Mouse (Mus musculus) heart, adult 11 months (tissue): Measurements from ENCODE around the gene Psmd6.
A peak's percentile ranks its signal among the peaks of the same experiment; 100 is the strongest.

Experiments
- DNase-seq: peaks from one replicate; pipeline ENCODE4 v3.0.0; 2022

Psmd6 gene

DNA sequence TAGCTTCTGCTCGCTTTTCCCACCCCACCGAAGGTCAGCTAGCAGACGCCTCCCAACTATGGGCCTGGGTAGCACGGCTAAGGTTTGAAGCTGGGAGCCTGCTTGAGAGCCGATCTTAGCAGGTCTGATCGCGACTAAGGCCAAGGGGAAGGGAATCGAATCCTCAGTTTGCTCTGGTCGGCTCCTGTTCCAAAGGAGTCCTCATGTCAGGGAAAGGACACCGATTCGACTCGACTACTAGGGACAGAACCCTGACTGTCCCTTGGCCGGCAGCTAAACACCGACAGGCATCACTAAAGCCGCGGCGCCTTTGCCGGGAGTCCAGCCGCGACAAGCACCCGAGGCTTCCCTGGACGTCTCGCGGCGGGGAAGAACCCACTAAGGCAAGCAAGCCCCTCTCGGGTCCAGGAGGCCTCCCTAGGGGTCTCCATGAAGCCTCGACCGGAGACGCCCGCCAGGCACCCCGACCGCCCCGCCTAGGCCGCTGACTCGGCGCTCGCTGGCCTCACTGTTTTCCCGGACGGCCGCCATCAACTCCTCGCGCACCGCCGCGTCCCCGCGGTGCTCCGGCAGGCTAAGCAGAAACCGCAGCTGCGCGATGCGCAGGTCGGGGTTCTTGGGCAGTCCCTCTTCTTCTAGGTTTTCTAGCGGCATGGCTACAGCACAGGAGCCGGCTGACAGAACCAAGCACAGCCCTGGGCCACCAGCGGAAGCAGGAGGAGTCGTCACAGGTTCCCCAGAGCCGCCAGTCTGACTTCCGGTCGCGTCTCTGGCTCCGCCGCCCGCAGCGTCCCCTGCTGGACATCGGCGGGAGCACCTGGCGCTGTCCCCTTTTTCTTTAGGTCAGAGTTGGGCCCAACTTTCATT, at the start of gene Psmd6:
Gene Psmd6 (minus strand): TSS at position 755 of the 867 bp plus-strand sequence.
- peak; percentile 98 for DNase-seq

DNA sequence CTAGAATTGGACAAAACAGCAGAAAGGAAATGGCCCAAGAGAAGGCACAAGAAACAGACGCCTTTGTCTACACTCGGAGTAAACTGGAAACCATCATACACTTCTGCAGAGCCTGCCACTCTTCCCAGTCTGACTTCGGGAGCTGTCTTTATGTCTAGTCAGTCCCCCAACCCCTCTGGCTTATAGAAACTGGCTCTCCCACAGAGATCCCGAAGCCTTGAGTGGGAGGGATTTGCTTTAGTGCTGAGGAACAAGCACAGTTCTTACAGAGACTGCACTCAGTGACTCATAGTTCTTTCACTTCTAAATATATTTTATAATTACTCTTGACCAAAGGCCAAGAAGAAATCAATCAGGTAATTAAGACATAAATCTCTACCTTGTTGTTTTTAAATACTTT, 10.1 kb downstream of the Psmd6 start:
- peak; percentile 53 for DNase-seq

DNA sequence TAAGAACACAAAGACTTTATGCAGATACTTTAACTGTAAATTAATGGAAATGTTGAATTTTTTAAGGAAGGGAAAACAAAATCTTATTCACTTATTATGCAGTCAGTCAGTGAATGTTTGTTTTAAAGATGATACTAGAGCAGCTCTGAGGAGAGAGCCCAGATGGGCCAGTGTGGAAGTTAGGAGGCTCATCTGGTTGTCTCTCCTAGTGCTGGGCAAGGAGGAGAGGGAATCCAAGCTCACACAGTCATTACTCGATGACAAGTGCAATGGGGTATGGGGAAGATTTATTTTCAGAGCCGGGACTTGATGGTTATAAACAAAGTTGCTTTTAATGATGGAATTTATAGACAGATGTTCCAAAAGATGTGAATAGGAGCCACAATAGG, 15.9 kb downstream of the Psmd6 start:
- DNase-seq = peak; percentile 33

DNA sequence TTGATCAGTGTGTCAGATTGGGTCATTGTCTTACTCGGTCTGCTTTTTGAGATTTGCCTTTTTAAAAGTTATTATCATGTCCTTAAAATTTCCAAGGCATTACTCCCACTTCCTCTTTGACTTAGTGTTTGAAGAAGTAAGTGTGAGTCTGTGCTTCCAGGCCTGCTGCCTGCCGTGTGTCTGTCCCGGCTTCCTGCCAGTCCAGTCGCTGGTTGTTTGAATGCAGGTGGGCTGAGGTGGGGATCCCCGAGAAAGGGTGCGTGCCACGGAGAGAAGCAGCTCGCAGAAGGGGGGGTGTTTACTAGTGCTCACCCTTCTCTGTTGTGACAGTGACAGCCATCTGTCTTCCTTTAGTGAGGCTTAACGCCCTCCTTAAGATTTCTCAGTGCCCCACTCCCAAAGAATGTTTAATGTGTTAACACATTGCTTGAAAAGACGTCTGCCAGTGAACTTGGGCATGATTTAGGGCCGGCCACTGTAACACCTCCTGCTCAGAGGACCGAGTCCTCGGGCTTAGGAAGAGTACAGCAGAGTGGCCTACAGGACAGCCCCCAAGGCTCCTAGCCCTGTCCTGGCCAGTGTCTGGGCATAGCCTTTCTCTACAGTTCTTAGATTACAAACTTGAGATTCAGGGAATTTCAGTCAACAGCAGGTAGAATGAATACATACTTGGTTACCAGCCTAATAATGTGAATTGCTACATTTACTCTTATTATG, 16.4 kb downstream of the Psmd6 start:
- DNase-seq = peak; percentile 80

DNA sequence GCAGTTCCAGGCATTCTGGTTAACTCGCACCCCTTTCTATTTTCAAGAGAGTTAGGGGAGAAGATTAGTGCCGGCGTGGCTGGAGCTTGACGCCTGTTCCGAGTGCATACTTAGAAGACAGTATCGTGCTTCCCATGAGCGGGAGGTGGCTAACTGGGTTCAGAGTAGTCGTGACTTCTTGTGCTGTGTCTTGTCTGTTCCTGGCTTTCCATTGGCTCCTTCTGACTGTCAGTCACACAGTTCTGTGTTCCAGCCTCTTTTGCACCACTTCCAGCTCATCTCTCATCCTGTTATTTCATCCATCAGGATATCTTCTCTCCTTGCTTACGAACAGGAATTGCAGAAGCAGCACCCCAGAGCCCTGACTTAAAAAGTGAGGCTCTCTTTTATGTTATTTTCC, 19.5 kb downstream of the Psmd6 start:
- no peak for DNase-seq

DNA sequence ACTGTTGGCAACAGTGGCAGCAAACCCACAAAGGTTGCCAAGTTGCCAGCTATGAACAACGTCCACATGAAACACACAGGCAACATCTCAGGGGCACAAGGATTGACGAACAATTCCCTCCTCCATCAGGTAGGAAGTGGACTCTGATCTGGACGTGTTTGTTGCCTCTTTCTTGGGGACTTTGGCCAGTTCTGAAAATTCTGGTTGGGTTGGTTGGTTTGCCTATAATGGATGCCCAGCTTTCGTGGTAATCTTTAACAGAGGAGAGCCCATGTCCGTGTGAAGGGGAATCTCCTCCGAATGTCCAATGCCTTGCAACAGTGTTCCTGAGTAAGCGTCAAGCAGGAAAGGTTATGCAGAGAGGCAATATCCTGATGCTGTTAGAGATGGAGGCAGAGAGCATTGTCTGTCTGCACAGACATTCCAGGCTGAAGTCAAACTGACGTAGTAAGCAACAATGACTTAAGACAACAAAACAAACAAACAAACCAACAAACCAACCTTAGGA, 20.0 kb downstream of the Psmd6 start:
- peak; percentile 54 for DNase-seq

DNA sequence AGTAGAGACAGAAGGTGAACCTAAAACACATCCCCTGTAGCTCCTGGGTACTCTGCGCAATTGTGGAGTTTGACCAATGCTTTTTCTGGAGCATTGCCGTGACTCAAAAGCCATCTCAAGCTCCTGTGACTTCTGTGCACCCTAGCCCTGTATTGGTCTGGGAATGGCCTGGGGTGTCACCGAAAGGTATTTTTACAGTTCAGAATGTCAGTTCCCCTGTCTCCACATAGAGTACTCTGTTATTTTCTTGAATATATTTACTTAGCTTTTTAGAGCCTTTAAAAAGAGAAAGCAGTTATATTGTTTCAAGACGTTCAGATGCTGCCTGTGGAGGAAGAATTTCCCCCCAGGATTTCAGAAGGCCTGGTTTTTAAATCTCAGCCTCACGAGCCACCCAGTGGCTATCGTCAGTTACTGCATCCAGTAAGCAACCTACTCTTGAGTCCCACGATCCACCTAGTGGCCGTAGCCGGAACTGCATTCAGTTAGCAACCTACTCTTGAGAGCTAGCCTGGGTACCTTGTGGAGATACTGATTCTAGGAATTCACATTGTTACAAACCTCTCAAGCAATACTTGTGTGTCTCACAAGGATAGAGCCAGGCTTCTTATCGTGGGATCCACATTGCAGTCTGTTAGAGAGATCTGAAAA, 22.3 kb downstream of the Psmd6 start:
- peak; percentile 97 for DNase-seq

DNA sequence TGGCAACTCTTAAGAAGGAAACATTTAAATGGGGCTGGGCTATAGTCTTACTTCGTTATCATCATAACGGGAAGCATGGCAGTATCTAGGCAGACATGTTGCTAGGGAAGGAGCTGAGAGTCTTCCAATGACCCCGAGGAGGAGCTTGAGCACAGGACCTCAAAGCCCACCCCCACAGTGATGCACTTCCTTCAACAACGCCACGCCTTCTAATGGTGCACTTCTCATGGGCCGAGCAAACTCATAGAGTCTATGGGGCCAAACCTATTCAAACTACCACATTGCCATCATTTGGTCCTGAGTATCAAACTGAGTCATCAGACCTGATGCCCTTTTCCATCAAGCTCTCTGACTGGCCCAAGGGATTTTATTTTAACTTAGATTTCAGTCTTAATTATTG, 30.2 kb downstream of the Psmd6 start:
- DNase-seq = peak; percentile 60

DNA sequence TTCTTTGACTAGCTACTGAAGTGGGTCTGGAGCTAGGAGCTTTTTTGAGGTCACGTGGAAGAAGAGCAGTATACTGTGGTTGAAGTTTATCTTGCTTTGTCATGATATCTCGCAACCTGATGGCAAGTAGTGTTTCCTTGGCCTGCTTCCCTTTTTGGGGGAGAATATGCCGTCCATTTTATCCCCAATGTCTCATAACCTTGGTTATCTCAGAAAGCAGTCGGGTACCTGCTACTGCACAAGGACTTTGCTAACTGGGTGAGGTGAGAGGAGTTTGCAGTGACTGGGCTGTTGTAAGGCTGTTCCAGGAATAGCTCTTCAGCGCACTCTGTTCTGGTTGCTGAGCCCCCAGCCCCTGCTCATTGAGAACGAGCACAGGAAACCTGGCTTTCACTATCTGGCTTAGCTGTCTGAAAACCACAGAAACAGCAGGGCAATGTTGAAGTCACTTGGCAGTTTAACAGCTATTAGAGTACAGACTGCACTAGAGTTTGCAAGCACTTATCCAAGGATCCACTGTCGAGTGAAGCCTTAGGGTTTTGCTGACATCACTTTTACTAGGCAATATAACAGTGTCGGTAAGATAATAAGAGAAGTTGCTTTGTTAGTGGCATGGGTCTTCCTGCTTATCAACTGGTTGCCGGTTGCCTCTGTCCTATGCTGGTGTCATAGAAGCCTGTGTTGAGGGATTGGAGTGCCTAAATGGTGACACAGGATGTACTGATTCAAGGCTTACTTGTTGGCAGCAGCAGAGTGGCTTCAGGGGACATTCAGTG, 32.6 kb downstream of the Psmd6 start:
- DNase-seq = peak; percentile 78

DNA sequence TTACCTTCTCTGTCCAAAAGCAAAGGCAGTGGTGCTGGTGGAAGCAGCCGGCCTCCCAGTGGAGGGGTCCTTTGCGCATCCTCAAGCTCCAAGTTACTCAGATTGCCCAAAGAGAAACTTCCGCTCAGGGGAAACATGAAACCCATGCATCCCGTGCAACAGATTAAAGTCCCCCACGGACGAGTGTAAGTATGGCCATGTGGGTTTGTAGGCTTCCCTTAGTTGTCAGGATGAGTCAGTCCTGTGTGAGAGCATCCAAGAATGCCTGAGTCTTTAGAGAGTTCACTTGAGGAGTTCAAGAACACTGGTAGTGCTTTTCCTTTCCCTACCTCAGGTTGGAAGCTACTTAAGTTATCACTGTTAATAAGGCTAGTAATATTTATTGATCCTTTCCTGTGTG, 33.4 kb downstream of the Psmd6 start:
- peak; percentile 88 for DNase-seq

DNA sequence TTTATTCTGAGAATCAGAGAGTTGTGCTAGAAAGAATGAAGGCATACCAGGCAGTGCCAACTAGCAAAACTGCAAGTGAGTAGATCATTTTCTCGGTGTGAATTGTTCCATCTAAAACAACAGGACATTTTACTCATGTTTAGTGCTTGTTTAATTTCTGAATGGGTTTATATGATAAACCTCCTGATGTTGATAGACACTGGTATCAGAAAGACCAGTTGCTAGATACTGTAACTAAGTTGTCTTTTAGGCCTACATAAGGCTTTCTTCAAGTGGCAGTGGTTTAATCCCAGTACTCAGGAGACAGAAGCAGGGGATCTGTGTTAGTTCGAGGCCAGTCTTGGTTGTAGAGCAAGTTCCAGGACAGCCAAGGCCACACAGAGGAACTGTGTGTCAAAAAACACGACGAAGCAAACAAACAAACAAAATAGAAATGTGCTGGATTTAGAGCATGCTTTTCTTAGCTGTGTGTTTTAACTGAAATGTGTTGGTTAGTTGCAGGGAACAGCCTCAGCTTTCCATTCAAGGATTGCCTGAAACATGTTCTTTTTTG, 34.0 kb downstream of the Psmd6 start:
- DNase-seq = peak; percentile 54

DNA sequence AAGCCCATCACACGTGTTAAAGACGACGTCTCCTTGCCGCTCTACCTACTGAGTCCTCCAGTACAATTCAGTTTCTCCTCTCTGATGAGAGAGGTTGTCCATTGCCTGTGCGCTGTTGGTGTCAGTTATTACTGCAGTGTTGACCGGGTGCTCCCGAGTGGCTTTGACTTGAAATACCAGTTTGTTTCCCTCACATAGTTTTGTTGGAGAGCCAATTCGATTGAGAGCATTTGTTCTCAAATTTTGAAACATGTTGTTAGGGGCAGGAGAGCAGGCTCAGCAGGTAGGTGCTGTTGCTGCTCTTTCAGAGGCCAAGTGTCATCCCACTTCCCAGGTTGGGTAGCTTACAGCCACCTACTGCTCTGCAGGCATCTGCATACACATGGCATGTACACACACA, 37.0 kb downstream of the Psmd6 start:
- peak; percentile 65 for DNase-seq

DNA sequence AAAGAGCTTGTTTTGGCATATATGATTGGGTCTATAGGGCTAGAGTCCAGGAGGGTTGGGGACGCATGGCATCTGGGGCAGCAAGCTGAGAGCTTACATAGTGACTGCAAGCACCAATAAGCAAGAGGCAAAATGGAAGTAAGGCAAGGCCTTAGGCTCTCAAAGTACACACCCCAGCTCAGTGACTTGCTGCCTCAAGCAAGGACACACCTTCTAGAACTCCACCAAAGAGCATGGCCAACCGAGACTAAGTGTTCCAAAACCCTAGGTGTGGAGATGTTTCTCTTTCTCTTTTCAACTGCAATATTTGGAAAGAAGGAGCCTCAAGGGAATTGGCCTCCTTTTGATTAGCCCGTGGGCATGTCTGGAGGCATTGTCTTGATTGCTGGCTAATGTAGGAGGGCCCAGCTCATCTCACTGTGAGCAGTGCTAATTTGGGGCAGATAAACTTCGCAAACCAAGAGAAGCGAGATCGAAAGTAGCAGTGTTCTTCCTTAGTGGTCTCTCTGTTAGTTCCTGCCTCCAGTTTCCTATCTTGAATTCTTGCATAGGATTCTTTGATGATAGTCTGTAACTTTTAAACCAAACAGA, 40.1 kb downstream of the Psmd6 start:
- peak; percentile 79 for DNase-seq

DNA sequence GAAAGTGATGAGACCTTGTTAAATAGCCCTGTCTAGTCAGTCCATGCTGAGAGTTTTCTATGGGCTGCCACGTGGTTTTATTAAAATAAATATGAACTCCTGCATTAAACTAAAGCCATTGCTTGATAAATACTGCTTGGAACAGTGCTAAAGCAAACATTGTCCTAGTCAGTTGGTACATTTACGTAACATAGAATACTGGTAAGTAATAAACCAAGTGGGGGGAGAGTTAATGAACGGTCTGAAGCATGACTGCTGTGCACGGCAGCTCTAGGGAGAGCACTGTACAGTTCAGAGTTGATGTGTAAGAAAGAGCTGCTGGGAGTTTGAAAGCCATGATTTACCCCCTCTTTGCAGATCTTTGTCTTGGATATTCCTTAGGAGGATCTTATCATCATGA, 49.3 kb downstream of the Psmd6 start:
- DNase-seq = no peak

DNA sequence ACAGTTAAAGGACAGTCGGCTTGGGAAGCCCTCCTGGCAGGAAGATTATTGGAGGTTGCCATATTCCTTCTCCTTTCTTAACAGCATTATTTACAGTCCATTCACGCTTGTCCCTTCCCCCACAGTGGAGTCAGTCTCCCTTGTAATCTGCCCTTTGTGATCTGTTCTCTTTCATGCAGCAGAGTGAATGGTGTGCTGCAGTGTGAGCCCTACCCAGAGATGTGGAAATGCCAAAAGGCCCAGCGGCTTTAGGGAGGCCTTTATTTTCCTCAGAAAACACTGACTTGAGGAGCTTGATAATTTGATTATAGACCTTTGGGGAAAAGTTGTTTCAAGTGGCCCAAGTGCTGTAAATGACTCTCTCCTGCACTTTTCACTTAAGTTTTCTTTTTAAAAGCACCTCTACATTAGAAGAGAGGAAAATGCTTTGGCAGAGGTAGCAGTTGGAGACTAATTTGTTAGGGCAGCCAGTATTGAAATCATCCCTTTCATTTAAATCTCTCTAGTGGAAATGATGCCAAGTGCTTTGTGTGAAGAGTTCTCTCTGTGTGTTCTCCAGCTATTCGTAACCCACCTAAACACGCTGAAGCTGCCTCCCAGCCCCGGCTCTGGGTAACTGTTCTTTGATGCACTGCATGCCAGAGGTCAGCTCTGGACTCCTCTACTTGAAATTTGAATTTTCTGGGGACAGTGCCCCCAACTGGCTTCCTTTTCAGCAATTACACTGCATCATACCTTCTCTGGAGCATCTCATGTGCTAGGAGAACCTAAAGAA, 50.1 kb downstream of the Psmd6 start:
- peak; percentile 72 for DNase-seq

DNA sequence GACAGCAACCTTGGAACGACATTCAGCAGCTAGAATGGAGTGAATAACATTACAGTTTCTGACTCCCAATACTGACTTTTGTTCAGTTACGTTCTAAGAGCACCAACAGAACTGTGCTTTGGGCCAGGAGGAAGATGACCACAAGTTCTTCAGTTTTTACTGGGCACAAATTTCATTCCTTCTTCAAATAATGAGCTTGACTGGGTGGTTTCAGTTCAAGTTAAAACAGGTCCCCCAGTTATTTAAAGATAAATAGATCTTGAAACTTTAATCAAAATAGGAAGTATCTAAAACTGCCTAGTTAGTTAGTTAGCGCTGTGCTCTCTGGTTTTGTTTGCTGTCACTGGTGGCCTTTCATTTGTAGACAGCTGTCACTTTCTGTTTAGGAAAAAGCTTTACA, 52.2 kb downstream of the Psmd6 start:
- peak; percentile 75 for DNase-seq

DNA sequence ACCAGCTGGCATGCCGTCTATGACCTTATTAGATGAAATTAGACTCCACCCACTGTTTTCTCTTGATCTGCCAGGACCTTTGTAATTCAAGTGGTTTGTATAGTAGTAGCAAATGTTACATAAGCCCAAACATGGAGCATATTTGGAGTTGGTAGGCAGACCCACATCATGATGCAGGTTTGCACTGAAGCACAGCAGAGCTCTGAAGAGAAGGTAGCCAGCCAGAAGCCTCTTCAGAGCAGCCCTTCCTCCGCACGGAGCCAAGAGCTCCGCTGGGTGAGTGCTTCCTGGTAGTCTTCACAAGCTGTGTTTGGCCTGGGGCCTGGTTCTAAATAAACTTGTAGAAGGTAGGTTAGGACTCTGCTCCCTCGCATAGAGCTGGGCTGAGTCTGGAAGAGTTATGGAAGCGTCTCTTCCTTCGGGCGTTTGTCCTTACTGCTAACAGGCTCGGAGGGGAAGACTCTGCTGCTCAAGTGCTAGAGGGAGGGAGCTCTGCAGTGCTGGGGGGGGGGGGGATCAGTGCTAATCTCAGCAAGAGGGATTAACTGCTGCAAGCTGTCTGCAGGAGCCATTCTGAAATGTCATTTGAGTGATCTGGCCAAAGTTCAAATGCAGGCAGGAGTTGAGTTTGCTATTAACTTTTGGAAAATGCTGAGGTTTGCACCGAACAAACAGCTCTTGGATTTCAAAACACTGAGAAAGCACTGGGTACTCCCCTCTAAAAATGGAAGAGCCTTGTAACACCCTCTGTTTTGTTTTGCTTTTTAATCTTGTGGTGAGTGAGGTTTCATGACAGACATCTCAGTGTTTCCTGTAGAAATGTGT, 52.9 kb downstream of the Psmd6 start:
- peak; percentile 95 for DNase-seq

DNA sequence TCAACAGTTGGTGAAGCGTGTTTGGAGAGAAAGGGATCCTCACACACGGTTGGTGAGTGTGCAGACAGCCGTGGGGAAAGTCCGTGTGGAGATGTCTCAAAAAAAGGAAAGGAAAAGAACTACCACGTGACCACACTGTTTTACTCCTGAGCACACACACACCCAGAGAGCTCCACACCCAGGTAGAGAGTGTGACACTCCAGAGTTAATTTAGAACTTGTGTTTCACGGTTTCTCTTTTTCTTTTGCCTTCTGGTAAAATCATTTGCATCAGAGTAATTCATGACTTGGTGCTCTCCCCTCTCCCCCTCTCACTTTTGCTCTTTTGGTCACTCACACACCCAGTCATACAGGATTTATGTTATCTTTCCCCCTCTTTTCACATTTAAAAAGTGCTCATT, 54.5 kb downstream of the Psmd6 start:
- DNase-seq = no peak

DNA sequence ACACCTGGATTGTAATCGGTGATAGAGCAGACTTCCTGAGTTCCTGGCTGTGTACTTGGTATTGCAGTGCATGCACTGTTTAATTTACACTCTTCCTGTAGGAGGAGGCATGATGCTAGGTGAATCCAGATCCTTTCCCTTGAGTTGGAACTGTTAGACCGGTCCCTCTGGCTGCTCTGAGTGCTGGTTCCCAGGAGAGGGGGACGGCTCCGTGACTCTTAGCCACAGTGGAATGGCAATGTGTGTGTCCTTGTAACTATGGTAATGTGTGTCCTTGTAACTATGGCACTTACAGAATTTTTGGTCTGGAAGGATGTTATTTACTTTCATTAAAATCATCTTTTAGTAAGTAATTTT, 55.7 kb downstream of the Psmd6 start:
- no peak for DNase-seq

DNA sequence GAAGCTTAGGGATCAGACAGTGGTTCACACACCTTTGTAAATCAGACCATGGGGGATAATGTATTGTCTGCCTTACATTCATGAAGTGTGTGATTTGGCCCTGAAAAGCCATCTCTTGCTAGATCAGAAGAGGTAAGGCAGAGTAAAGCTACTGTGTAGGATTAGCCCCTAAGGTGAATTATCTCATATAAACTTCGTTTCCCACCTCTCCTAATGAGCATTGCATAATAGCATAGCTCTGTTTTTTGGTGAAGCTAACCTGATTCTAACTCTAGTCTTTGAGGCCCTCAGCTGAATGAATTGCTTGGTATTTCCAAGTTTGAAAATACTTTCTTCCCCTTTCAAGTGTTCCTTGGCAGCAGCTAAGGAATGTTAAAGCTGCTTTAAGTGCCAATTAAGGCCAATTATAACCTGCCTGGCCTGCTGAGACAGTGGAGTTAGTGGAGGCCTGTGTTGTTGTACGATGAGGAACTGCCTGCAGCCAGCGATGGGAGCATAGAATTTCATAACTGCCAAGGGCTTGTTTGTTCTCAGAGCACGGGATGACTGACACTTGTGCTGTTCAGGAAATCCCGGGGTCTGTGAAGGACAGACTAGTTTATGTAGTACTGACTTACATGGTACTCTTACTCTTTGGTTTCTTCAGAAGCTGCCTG, 56.2 kb downstream of the Psmd6 start:
- no peak for DNase-seq
